Mouse (Mus musculus) neural tube, embryonic 12.5 days (tissue): Measurements from ENCODE around the gene Ldhb. TPM values are rescaled to one million over a fixed set of nuclear protein-coding genes. Genes with fewer than 3 reads are reported as not detected.
A peak's percentile ranks its signal among the peaks of the same experiment; 100 is the strongest.

Experiments
- ATAC-seq: fragments of 200-750 bp; cut with Nextera tagmentation; 2 replicates; pipeline ENCODE4 v1.8.0; 2017; ENCODE audit warnings: low read depth, mild to moderate bottlenecking, moderate TSS enrichment, moderate library complexity; ENCODE audit not compliant: low FRiP score
- H3K27ac ChIP-seq: fragments of 300-500 bp; sonication (generic); 2 replicates; pipeline ENCODE4 v1.5.1; 2016
- H3K27me3 ChIP-seq: fragments of 300-500 bp; sonication (generic); replicated peaks from 2 replicates; pipeline ENCODE4 v1.6.1; 2016; ENCODE audit warnings: mild to moderate bottlenecking
- H3K36me3 ChIP-seq: fragments of 300-500 bp; sonication (generic); 2 replicates; pipeline ENCODE4 v1.6.1; 2016; ENCODE audit warnings: mild to moderate bottlenecking
- H3K4me1 ChIP-seq: fragments of 300-500 bp; sonication (generic); 2 replicates; pipeline ENCODE4 v1.6.1; 2016
- H3K4me2 ChIP-seq: fragments of 300-500 bp; sonication (generic); replicated peaks from 2 replicates; pipeline ENCODE4 v1.6.1; 2016; ENCODE audit warnings: mild to moderate bottlenecking
- H3K4me3 ChIP-seq: fragments of 300-500 bp; sonication (generic); 2 replicates; pipeline ENCODE4 v1.5.1; 2016
- H3K9ac ChIP-seq: fragments of 300-500 bp; sonication (generic); 2 replicates; pipeline ENCODE4 v1.6.1; 2016; ENCODE audit warnings: mild to moderate bottlenecking
- H3K9me3 ChIP-seq: fragments of 300-500 bp; sonication (generic); 2 replicates; pipeline ENCODE4 v1.6.1; 2016; ENCODE audit warnings: mild to moderate bottlenecking
- WGBS: fragments of 180-500 bp; shearing (Covaris S2); methylation state at CpG from one replicate; pipeline ENCODE4 v1.1.7; 2016; 5-methylcytosine and 5-hydroxymethylcytosine counted together
- polyA plus RNA-seq: library from polyadenylated mRNA; unstranded; fragments of >200 nt; fragmentation: Nextera tagmentation; extraction: Ambion mirVana; gene quantifications from 2 replicates; pipeline ENCODE4 v1.2.1, GENCODE M21; 2016

The Ldhb gene
- polyA plus RNA-seq, 1 experiment from 2014 or later = 509 TPM

DNA sequence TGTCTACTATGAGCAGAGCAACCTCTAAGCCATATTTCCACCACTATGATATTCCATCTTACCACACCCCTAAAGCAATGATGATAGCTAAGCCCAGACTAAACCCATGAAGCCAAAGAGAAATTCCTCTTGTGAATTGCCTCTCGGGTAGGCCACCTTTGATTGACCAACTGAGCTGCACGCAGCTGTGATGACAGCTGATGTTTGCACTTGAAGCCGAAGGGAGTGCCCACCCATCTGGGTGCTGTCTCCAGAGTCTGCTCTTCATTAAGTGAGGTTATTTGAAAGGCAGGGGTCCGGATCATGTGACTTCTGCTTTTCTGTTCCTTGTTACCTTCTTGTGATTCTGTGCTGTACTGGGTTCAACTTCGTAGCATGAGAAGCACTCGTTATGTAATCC lies 45.6 kb downstream of the Ldhb start:
- ATAC-seq = no peak
- 79% methylated on average over 6 of the region's 6 CpGs for WGBS
- H3K4me2 ChIP-seq = no peak overlapping the region

GRCm38 (mm10) chr6:142459017-142459678 lies 48.6 kb downstream of the Ldhb start:
- Histone ChIP-seq H3K27me3 (no peaks in the 10 kb centered on the region), H3K4me3 (no peak overlapping the region), H3K9ac (no peak overlapping the region), H3K27ac (no peak overlapping the region), H3K36me3 (no peaks in the 10 kb centered on the region), H3K4me2 (0 out of 2 replicates have a peak overlapping the region, but pooled peaks have one; percentile 5), H3K4me1 (peaks cover 8% of the 10 kb centered on the region; the same call in 1 of the 2 replicates), H3K9me3 (no peaks in the 10 kb centered on the region)
- peak; percentile 54; the same call in 1 of the 2 replicates for ATAC-seq
- WGBS = 74% methylated on average over 14 of the region's 14 CpGs

More for the DNA sequence above, 45.6 kb downstream of the Ldhb start:
- H3K4me3 ChIP-seq = no peak overlapping the region
- no peaks in the 10 kb centered on the region for H3K36me3 ChIP-seq
- no peaks in the 10 kb centered on the region for H3K9me3 ChIP-seq
- peaks cover 8% of the 10 kb centered on the region for H3K4me1 ChIP-seq
- no peak overlapping the region for H3K27ac ChIP-seq
- H3K9ac ChIP-seq = no peak overlapping the region
- H3K27me3 ChIP-seq = no peaks in the 10 kb centered on the region

GRCm38 (mm10) chr6:142458010-142458409 lies 49.7 kb downstream of the Ldhb start:
- Histone ChIP-seq H3K27me3 (no peaks in the 10 kb centered on the region), H3K4me3 (no peak overlapping the region), H3K4me2 (no peak overlapping the region), H3K4me1 (peaks cover 8% of the 10 kb centered on the region; the same call in 1 of the 2 replicates), H3K27ac (no peak overlapping the region), H3K9ac (no peak overlapping the region), H3K36me3 (no peaks in the 10 kb centered on the region), H3K9me3 (no peaks in the 10 kb centered on the region)
- peak; percentile 49; the same call in 1 of the 2 replicates for ATAC-seq
- 46% methylated on average over 7 of the region's 7 CpGs for WGBS

- H3K36me3 ChIP-seq = no peaks in the 10 kb centered on the region
- H3K4me1 ChIP-seq = peaks cover 8% of the 10 kb centered on the region; the same call in 1 of the 2 replicates
- 72% methylated on average over 7 of the region's 7 CpGs for WGBS
- H3K9me3 ChIP-seq = no peaks in the 10 kb centered on the region
- no peak overlapping the region for H3K4me3 ChIP-seq
- H3K9ac ChIP-seq = no peak overlapping the region
- no peaks in the 10 kb centered on the region for H3K27me3 ChIP-seq
- no peak for ATAC-seq
- H3K27ac ChIP-seq = no peak overlapping the region
- no peak overlapping the region for H3K4me2 ChIP-seq
These were observed 52.3 kb downstream of the Ldhb start for GRCm38 (mm10) chr6:142455314-142455996.

- Histone ChIP-seq H3K4me2 (no peak overlapping the region), H3K36me3 (no peaks in the 10 kb centered on the region), H3K9me3 (no peaks in the 10 kb centered on the region), H3K27ac (no peak overlapping the region), H3K4me3 (no peak overlapping the region), H3K9ac (no peak overlapping the region), H3K27me3 (no peaks in the 10 kb centered on the region), H3K4me1 (0 out of 2 replicates have a peak, but pooled peaks cover 4% of the 10 kb centered on the region)
- no peak for ATAC-seq
- 67% methylated on average over 2 of the region's 2 CpGs for WGBS
These were observed 54.4 kb downstream of the Ldhb start for GRCm38 (mm10) chr6:142453311-142453710.

DNA sequence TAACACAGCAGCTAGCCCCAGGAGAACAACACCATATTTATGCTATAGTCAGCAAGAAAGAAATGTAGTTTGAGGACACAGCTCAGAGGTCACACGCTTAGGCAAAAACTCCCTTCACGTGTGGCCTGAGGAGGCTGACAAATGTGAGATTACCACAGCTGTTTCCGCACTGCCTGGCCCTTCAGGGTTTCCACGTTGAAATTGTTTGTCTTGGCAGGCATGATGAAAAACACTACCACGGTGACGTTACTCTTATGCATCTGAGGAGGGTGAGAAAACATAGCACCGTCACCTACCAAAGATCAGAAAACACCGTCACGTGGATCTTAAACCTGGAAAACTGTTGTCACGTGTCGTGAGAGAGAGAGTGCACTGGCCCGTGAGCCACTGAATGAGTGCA lies 56.4 kb downstream of the Ldhb start:
- Histone ChIP-seq H3K27ac (no peak overlapping the region), H3K4me1 (no peaks in the 10 kb centered on the region), H3K27me3 (no peaks in the 10 kb centered on the region), H3K9me3 (no peaks in the 10 kb centered on the region), H3K9ac (no peak overlapping the region), H3K36me3 (no peaks in the 10 kb centered on the region), H3K4me2 (no peak overlapping the region), H3K4me3 (no peak overlapping the region)
- ATAC-seq = no peak
- 83% methylated on average over 12 of the region's 12 CpGs for WGBS

Other genes starting within 250 kb of the Ldhb start
- not detected in 2 replicates for gene Iapp, start 209.5 kb downstream of the Ldhb start, polyA plus RNA-seq
- gene Slco1a5, start 185.0 kb downstream of the Ldhb start, polyA plus RNA-seq = 0.20 and 0.22 TPM in 2 replicates
- gene Pyroxd1, start 162.3 kb downstream of the Ldhb start, polyA plus RNA-seq = 23.5 and 24.4 TPM in 2 replicates
- 34.5 and 34.8 TPM in 2 replicates for gene Recql, start 120.9 kb downstream of the Ldhb start, polyA plus RNA-seq
- 89.3 and 92.0 TPM in 2 replicates for gene Golt1b, start 120.7 kb downstream of the Ldhb start, polyA plus RNA-seq
- gene Spx, start 94.5 kb downstream of the Ldhb start, polyA plus RNA-seq = 0.84 and 1.2 TPM in 2 replicates
- gene Gys2, start 34.8 kb downstream of the Ldhb start, polyA plus RNA-seq = 0.06 TPM in 1 of 2 replicates, not detected in the other
- gene Kcnj8, start 63.7 kb upstream of the Ldhb start, polyA plus RNA-seq = 6.6 and 8.4 TPM in 2 replicates
- gene Abcc9, start 194.4 kb upstream of the Ldhb start, polyA plus RNA-seq = 2.1 and 2.4 TPM in 2 replicates
- gene Cmas, start 248.7 kb upstream of the Ldhb start, polyA plus RNA-seq = 144 and 147 TPM in 2 replicates